Mouse (Mus musculus): Measurements from ENCODE around the gene Gm3336.

Gm3336 gene

GRCm38 (mm10) chr8:70718297-70718696 lies at the start of gene Gm3336:
Gene Gm3336, plus strand, starts transcription at chr8:70718543.
- ChIA-PET CTCF (interaction anchor here (0.5 to 10.1 kb wide), 80 partner anchors 9 to 723 kb away, joined by 3 to 92 read pairs (median 4); partner anchors contain the start of genes Arrdc2 (in 3 of the 4), Lsm4 (in 3 of the 4), Mpv17l2 (in 3 of the 4) and Rab3a (in 3 of the 4)), POLR2A (interaction anchor here (0.5 to 8.0 kb wide), 53 partner anchors 8 to 604 kb away, joined by 3 to 99 read pairs (median 3); partner anchors contain the start of genes Arrdc2 (in 3 of the 4), Jund (in 3 of the 4), Rab3a (in 3 of the 4) and Map1s (in 2 of the 4))

GRCm38 (mm10) chr8:70671615-70672324 lies 46.6 kb upstream of the Gm3336 start:
- POLR2A ChIA-PET: interaction anchor here (0.6 to 21.3 kb wide), 55 partner anchors 9 to 226 kb away, joined by 3 to 1467 read pairs (median 11); partner anchors contain the start of genes Jund (in 4 of the 4), Pgpep1 (in 3 of the 4), Ssbp4 (in 3 of the 4) and Iqcn (in 2 of the 4)
- CTCF ChIA-PET: interaction anchor here (0.7 to 5.6 kb wide), 32 partner anchors 9 to 310 kb away, joined by 3 to 93 read pairs (median 6); partner anchors contain the start of genes Jund (in 3 of the 4), Arrdc2 (in 1 of the 4), Gm3336 (in 1 of the 4) and Pgpep1 (in 1 of the 4)

GRCm38 (mm10) chr8:70672325-70673078 lies 45.8 kb upstream of the Gm3336 start:
- POLR2A ChIA-PET: interaction anchor here (0.6 to 21.3 kb wide), 130 partner anchors 7 to 1464 kb away, joined by 3 to 1467 read pairs (median 6); partner anchors contain the start of genes Arrdc2 (in 4 of the 4), Jund (in 4 of the 4), Ssbp4 (in 4 of the 4) and Iqcn (in 3 of the 4)

GRCm38 (mm10) chr8:70673079-70673856 lies 45.1 kb upstream of the Gm3336 start, which contains the start of gene Lsm4:
Gene Lsm4, plus strand, starts transcription at chr8:70673248.
- POLR2A ChIA-PET: interaction anchor here (0.6 to 21.3 kb wide), 153 partner anchors 8 to 1464 kb away, joined by 3 to 1467 read pairs (median 5); partner anchors contain the start of genes Arrdc2 (in 4 of the 4), Fkbp8 (in 4 of the 4), Jund (in 4 of the 4) and Kxd1 (in 4 of the 4)
- CTCF ChIA-PET: interaction anchor here (0.5 to 5.6 kb wide), 68 partner anchors 9 to 1314 kb away, joined by 3 to 93 read pairs (median 4); partner anchors contain the start of genes Gm3336 (in 3 of the 4), Jund (in 3 of the 4), Arrdc2 (in 2 of the 4) and Isyna1 (in 1 of the 4)

More at GRCm38 (mm10) chr8:70672325-70673078, 45.8 kb upstream of the Gm3336 start:
- CTCF ChIA-PET: interaction anchor here (0.6 to 5.6 kb wide), 69 partner anchors 8 to 576 kb away, joined by 3 to 93 read pairs (median 5); partner anchors contain the start of genes Jund (in 3 of the 4), Arrdc2 (in 2 of the 4), Gm3336 (in 2 of the 4) and Isyna1 (in 1 of the 4)

- CTCF ChIA-PET: interaction anchor here (0.6 to 5.6 kb wide), 25 partner anchors 14 to 388 kb away, joined by 3 to 93 read pairs (median 6); partner anchors contain the start of genes Gm3336 (in 2 of the 4), Jund (in 2 of the 4), Mpv17l2 (in 1 of the 4) and Pgpep1 (in 1 of the 4)
Observed at GRCm38 (mm10) chr8:70674109-70674508, 44.2 kb upstream of the Gm3336 start.

GRCm38 (mm10) chr8:70674716-70675115 lies 43.6 kb upstream of the Gm3336 start:
- POLR2A ChIA-PET: interaction anchor here (0.8 to 21.3 kb wide), 56 partner anchors 9 to 895 kb away, joined by 3 to 1467 read pairs (median 12); partner anchors contain the start of genes Jund (in 4 of the 4), Iqcn (in 3 of the 4), Arrdc2 (in 2 of the 4) and Gdf15 (in 2 of the 4)
- CTCF ChIA-PET: interaction anchor here in 3 of 4 experiments (0.6 to 5.6 kb wide), 10 partner anchors 17 to 278 kb away, joined by 3 to 93 read pairs (median 5); partner anchors contain the start of gene Jund (in 1 of the 3)

More at GRCm38 (mm10) chr8:70674109-70674508, 44.2 kb upstream of the Gm3336 start:
- POLR2A ChIA-PET: interaction anchor here (0.6 to 21.3 kb wide), 114 partner anchors 8 to 896 kb away, joined by 3 to 1467 read pairs (median 8); partner anchors contain the start of genes Jund (in 4 of the 4), Arrdc2 (in 3 of the 4), Fkbp8 (in 3 of the 4) and Iqcn (in 3 of the 4)

GRCm38 (mm10) chr8:70675336-70675735 lies 43.0 kb upstream of the Gm3336 start:
- ChIA-PET POLR2A (interaction anchor here (0.6 to 21.3 kb wide), 45 partner anchors 9 to 230 kb away, joined by 3 to 1467 read pairs (median 12); partner anchors contain the start of genes Jund (in 4 of the 4), Arrdc2 (in 2 of the 4), Gdf15 (in 2 of the 4) and Iqcn (in 2 of the 4)), CTCF (interaction anchor here in 2 of 4 experiments (0.7 to 5.6 kb wide), 6 partner anchors 16 to 172 kb away, joined by 3 to 93 read pairs (median 4); partner anchors contain the start of gene Jund (in 1 of the 2))

GRCm38 (mm10) chr8:70677451-70678080 lies 40.8 kb upstream of the Gm3336 start:
- POLR2A ChIA-PET: interaction anchor here in 3 of 4 experiments (0.5 to 21.3 kb wide), 18 partner anchors 8 to 527 kb away, joined by 3 to 1467 read pairs (median 4); partner anchors contain the start of genes Jund (in 3 of the 3) and Iqcn (in 2 of the 3)
- CTCF ChIA-PET: interaction anchor here in 2 of 4 experiments (0.6 to 1.0 kb wide), 2 partner anchors 41 to 179 kb away, joined by 3 to 5 read pairs; partner anchors contain the start of gene Gm3336 (in 1 of the 2)

GRCm38 (mm10) chr8:70678679-70679078 lies 39.7 kb upstream of the Gm3336 start:
- POLR2A ChIA-PET: interaction anchor here in 3 of 4 experiments (1.0 to 21.3 kb wide), 10 partner anchors 10 to 161 kb away, joined by 3 to 1467 read pairs (median 7); partner anchors contain the start of genes Jund (in 3 of the 3), Iqcn (in 2 of the 3), Arrdc2 (in 1 of the 3) and Pgpep1 (in 1 of the 3)
- CTCF ChIA-PET: interaction anchor here in 1 of 4 experiments (0.6 kb wide), 2 partner anchors 116 to 166 kb away, joined by 3 read pairs; no protein-coding TSS in a partner anchor

GRCm38 (mm10) chr8:70679404-70679803 lies 38.9 kb upstream of the Gm3336 start:
- ChIA-PET CTCF (interaction anchor here in 2 of 4 experiments (0.6 to 1.4 kb wide), 2 partner anchors 11 kb away, joined by 3 to 4 read pairs; no protein-coding TSS in a partner anchor), POLR2A (interaction anchor here (1.0 to 21.3 kb wide), 15 partner anchors 10 to 160 kb away, joined by 3 to 1467 read pairs (median 5); partner anchors contain the start of genes Jund (in 3 of the 4), Iqcn (in 2 of the 4), Arrdc2 (in 1 of the 4) and Pgpep1 (in 1 of the 4))

GRCm38 (mm10) chr8:70680039-70680438 lies 38.3 kb upstream of the Gm3336 start:
- ChIA-PET POLR2A (interaction anchor here (0.6 to 21.3 kb wide), 11 partner anchors 11 to 159 kb away, joined by 3 to 1467 read pairs (median 5); partner anchors contain the start of genes Jund (in 3 of the 4), Iqcn (in 2 of the 4), Arrdc2 (in 1 of the 4) and Pgpep1 (in 1 of the 4)), CTCF (interaction anchor here in 1 of 4 experiments (1.4 kb wide), 1 partner anchor 11 kb away, joined by 4 read pairs; no protein-coding TSS in a partner anchor)

GRCm38 (mm10) chr8:70681410-70681809 lies 36.9 kb upstream of the Gm3336 start:
- CTCF ChIA-PET: interaction anchor here in 3 of 4 experiments (0.7 to 1.1 kb wide), 4 partner anchors 9 to 28 kb away, joined by 3 to 10 read pairs (median 3); partner anchors contain the start of gene Lsm4 (in 1 of the 3)
- POLR2A ChIA-PET: interaction anchor here in 3 of 4 experiments (0.6 to 24.5 kb wide), 9 partner anchors 1 to 182 kb away, joined by 3 to 1467 read pairs (median 18); partner anchors contain the start of genes Iqcn (in 2 of the 3), Jund (in 2 of the 3), Lsm4 (in 2 of the 3) and Pgpep1 (in 2 of the 3)

GRCm38 (mm10) chr8:70682193-70682592 lies 36.1 kb upstream of the Gm3336 start:
- CTCF ChIA-PET: interaction anchor here in 3 of 4 experiments (0.6 to 1.8 kb wide), 9 partner anchors 9 to 683 kb away, joined by 3 to 10 read pairs (median 3); partner anchors contain the start of genes Gm3336 (in 2 of the 3) and Lsm4 (in 2 of the 3)
- POLR2A ChIA-PET: interaction anchor here (0.5 to 24.5 kb wide), 36 partner anchors 2 to 1887 kb away, joined by 3 to 1467 read pairs (median 4); partner anchors contain the start of genes Lsm4 (in 4 of the 4), Jund (in 3 of the 4), Pgpep1 (in 3 of the 4) and Arrdc2 (in 2 of the 4)

- ChIA-PET CTCF (interaction anchor here in 3 of 4 experiments (0.6 to 1.8 kb wide), 8 partner anchors 10 to 36 kb away, joined by 3 to 10 read pairs (median 3); partner anchors contain the start of genes Lsm4 (in 3 of the 3) and Gm3336 (in 2 of the 3)), POLR2A (interaction anchor here (0.5 to 24.5 kb wide), 34 partner anchors 3 to 1888 kb away, joined by 3 to 1467 read pairs (median 4); partner anchors contain the start of genes Lsm4 (in 4 of the 4), Jund (in 3 of the 4), Pgpep1 (in 3 of the 4) and Arrdc2 (in 2 of the 4))
Observed at GRCm38 (mm10) chr8:70682692-70683091, 35.7 kb upstream of the Gm3336 start.
